Mouse (Mus musculus) midbrain, embryonic 10.5 days (tissue): ENCODE results near the gene Acot7. TPM values are rescaled to one million over a fixed set of nuclear protein-coding genes. Genes with fewer than 3 reads are reported as not detected.
A peak's percentile ranks its signal among the peaks of the same experiment; 100 is the strongest.

ENCODE experiments used
- DNase-seq: peaks from one replicate; pipeline ENCODE4 v3.0.0-alpha.2; 2017; ENCODE audit warnings: low spot score
- H3K27ac ChIP-seq: fragments of 300-500 bp; sonication (generic); replicated peaks from 2 replicates; pipeline ENCODE4 v1.5.1; 2016; ENCODE audit warnings: mild to moderate bottlenecking
- H3K27me3 ChIP-seq: fragments of 300-500 bp; sonication (generic); 2 replicates; pipeline ENCODE4 v1.6.1; 2016; ENCODE audit warnings: low read depth, mild to moderate bottlenecking; ENCODE audit not compliant: poor library complexity, severe bottlenecking
- H3K36me3 ChIP-seq: fragments of 300-500 bp; sonication (generic); 2 replicates; pipeline ENCODE4 v1.6.1; 2016; ENCODE audit warnings: mild to moderate bottlenecking, moderate library complexity
- H3K4me1 ChIP-seq: fragments of 300-500 bp; sonication (generic); 2 replicates; pipeline ENCODE4 v1.6.1; 2016
- H3K4me3 ChIP-seq: fragments of 300-500 bp; sonication (generic); 2 replicates; pipeline ENCODE4 v1.5.1; 2016; ENCODE audit warnings: mild to moderate bottlenecking, moderate library complexity
- H3K9me3 ChIP-seq: fragments of 300-500 bp; sonication (generic); replicated peaks from 2 replicates; pipeline ENCODE4 v1.6.1; 2016; ENCODE audit warnings: mild to moderate bottlenecking
- WGBS: fragments of 180-500 bp; shearing (Covaris S2); methylation state at CpG from one replicate; pipeline ENCODE4 v1.1.7; 2016; 5-methylcytosine and 5-hydroxymethylcytosine counted together
- polyA plus RNA-seq: library from polyadenylated mRNA; unstranded; fragments of >200 nt; fragmentation: Nextera tagmentation; extraction: Ambion mirVana; gene quantifications from 2 replicates; pipeline ENCODE4 v1.2.1, GENCODE M21; 2016

Acot7 gene
- polyA plus RNA-seq, 1 experiment from 2014 or later: 85.7 TPM

- peaks cover 78% of the 10 kb centered on the region for H3K27me3 ChIP-seq
- H3K9me3 ChIP-seq: no peaks in the 10 kb centered on the region
- H3K36me3 ChIP-seq: 0 out of 2 replicates have a peak, but pooled peaks cover under 1% of the 10 kb centered on the region
- 0 out of 2 replicates have a peak overlapping the region, but pooled peaks have one; percentile 12 for H3K4me3 ChIP-seq
- 57% methylated on average over 10 of the region's 10 CpGs for WGBS
- peaks cover 84% of the 10 kb centered on the region for H3K4me1 ChIP-seq
- peak; percentile 48 for DNase-seq
- peak overlapping the region; percentile 84 for H3K27ac ChIP-seq
Measured at GRCm38 (mm10) chr4:152294188-152294929, 116.4 kb downstream of the Acot7 start.

DNA sequence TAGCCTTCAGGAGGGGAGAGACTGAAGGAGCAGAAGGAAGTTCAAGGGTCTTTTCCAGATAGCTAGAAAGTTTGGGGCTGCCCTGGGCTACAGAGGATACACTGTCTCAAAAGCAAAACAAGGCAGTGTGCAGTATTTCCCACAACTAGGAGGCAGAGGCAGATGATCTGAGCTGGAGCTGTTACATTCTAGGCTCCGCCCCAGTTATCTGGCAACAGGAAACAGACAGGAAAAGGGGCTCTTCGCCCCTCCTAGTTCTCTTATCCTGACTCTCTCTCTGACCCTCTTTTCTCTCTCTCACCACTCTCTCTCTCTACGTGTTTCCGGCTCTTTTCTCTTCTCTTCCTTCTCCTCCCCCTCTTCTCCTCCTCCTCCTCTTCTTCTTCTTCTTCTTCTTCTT is 118.0 kb downstream of the Acot7 start:
- no peak for DNase-seq
- Histone ChIP-seq H3K4me1 (peaks cover 69% of the 10 kb centered on the region), H3K27ac (no peak overlapping the region), H3K36me3 (peaks cover 17% of the 10 kb centered on the region), H3K9me3 (no peaks in the 10 kb centered on the region), H3K4me3 (no peak overlapping the region), H3K27me3 (peaks cover 62% of the 10 kb centered on the region)
- WGBS: 59% methylated on average over 4 of the region's 4 CpGs

DNA sequence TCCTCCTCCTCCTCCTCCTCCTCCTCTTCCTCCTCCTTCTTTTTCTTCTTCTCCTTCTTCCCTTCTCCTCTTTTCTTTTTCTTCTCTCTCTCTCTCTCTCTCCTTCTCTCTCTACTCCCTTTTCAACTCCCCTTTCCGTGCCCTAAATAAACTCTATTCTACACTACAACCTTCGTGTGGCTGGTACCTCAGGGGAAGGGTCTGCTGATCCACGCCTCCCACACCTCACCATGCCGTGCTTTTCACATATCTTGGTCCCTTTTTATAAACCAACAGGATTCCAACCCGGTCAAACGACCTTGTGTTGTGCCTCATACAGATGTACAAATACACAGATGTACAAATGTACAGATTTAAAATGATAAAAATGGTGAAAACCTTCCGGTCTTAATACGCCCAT is 118.4 kb downstream of the Acot7 start:
- H3K4me1 ChIP-seq: peaks cover 64% of the 10 kb centered on the region

GRCm38 (mm10) chr4:152296874-152297861 is 119.2 kb downstream of the Acot7 start, which contains the start of gene Icmt:
Gene Icmt, plus strand, starts transcription at chr4:152297227.
- Histone ChIP-seq H3K27me3 (peaks cover 49% of the 10 kb centered on the region), H3K4me1 (peaks cover 60% of the 10 kb centered on the region), H3K27ac (peak within 1 kb of the TSS; percentile 91), H3K36me3 (peaks cover 29% of the 10 kb centered on the region), H3K4me3 (peak within 1 kb of the TSS; percentile 99), H3K9me3 (no peaks in the 10 kb centered on the region)
- peak; percentile 100 for DNase-seq
- under 1% methylated on average over 119 of the region's 119 CpGs for WGBS

More for the DNA sequence above, 118.4 kb downstream of the Acot7 start:
- H3K9me3 ChIP-seq: no peaks in the 10 kb centered on the region
- peaks cover 57% of the 10 kb centered on the region for H3K27me3 ChIP-seq
- 19% methylated on average over 8 of the region's 8 CpGs for WGBS
- H3K36me3 ChIP-seq: peaks cover 21% of the 10 kb centered on the region
- no peak for DNase-seq
- peak overlapping the region; percentile 38; the same call in 1 of the 2 replicates for H3K27ac ChIP-seq
- H3K4me3 ChIP-seq: peak overlapping the region; percentile 99

- Histone ChIP-seq H3K27me3 (peaks cover 33% of the 10 kb centered on the region), H3K27ac (no peak overlapping the region), H3K36me3 (peaks cover 46% of the 10 kb centered on the region), H3K9me3 (no peaks in the 10 kb centered on the region), H3K4me1 (peaks cover 45% of the 10 kb centered on the region), H3K4me3 (peak overlapping the region; percentile 99; the same call in 1 of the 2 replicates)
- 83% methylated on average over 14 of the region's 14 CpGs for WGBS
- no peak for DNase-seq
Measured at GRCm38 (mm10) chr4:152298836-152299235, 120.9 kb downstream of the Acot7 start.

GRCm38 (mm10) chr4:152300375-152300774 is 122.4 kb downstream of the Acot7 start:
- 94% methylated on average over 8 of the region's 8 CpGs for WGBS

GRCm38 (mm10) chr4:152302012-152302411 is 124.1 kb downstream of the Acot7 start:
- 64% methylated on average over 11 of the region's 11 CpGs for WGBS
- Histone ChIP-seq H3K27ac (no peak overlapping the region), H3K4me1 (peaks cover 25% of the 10 kb centered on the region), H3K27me3 (peaks cover 6% of the 10 kb centered on the region; the same call in 1 of the 2 replicates), H3K36me3 (peaks cover 65% of the 10 kb centered on the region), H3K4me3 (no peak overlapping the region), H3K9me3 (no peaks in the 10 kb centered on the region)
- no peak for DNase-seq

More at GRCm38 (mm10) chr4:152300375-152300774, 122.4 kb downstream of the Acot7 start:
- Histone ChIP-seq H3K36me3 (peaks cover 61% of the 10 kb centered on the region), H3K27ac (no peak overlapping the region), H3K9me3 (no peaks in the 10 kb centered on the region), H3K4me1 (peaks cover 35% of the 10 kb centered on the region), H3K27me3 (peaks cover 17% of the 10 kb centered on the region), H3K4me3 (no peak overlapping the region)
- DNase-seq: no peak

DNA sequence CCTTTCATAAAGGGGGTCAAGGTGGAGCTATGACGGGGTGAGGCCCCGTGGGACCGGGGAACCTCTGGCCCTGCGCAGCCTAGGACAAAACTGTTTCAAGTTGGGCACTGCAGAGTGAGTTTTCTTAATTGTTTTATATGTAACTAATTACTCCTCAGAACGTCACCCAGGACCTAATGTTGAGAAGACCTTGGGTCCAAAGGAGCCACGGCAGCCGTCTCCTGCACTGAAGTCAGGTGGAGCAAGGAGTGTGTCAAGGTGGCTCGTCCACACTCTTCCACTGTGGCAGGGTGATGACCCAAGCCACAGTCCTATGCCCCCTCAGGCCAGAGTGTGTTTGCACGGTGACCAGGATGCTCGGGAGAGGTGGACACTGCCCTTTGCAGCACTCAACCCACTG is 125.2 kb downstream of the Acot7 start:
- H3K27ac ChIP-seq: no peak overlapping the region
- no peaks in the 10 kb centered on the region for H3K9me3 ChIP-seq
- peaks cover 68% of the 10 kb centered on the region for H3K36me3 ChIP-seq
- peaks cover 16% of the 10 kb centered on the region for H3K4me1 ChIP-seq
- peaks cover 6% of the 10 kb centered on the region; the same call in 1 of the 2 replicates for H3K27me3 ChIP-seq
- H3K4me3 ChIP-seq: no peak overlapping the region
- DNase-seq: no peak
- WGBS: 94% methylated on average over 10 of the region's 10 CpGs

- no peak for DNase-seq
- Histone ChIP-seq H3K9me3 (no peaks in the 10 kb centered on the region), H3K4me1 (peaks cover 6% of the 10 kb centered on the region), H3K27me3 (peaks cover 5% of the 10 kb centered on the region), H3K36me3 (peaks cover 67% of the 10 kb centered on the region), H3K27ac (no peak overlapping the region), H3K4me3 (no peak overlapping the region)
- 94% methylated on average over 6 of the region's 6 CpGs for WGBS
Measured at GRCm38 (mm10) chr4:152304685-152305084, 126.8 kb downstream of the Acot7 start.

DNA sequence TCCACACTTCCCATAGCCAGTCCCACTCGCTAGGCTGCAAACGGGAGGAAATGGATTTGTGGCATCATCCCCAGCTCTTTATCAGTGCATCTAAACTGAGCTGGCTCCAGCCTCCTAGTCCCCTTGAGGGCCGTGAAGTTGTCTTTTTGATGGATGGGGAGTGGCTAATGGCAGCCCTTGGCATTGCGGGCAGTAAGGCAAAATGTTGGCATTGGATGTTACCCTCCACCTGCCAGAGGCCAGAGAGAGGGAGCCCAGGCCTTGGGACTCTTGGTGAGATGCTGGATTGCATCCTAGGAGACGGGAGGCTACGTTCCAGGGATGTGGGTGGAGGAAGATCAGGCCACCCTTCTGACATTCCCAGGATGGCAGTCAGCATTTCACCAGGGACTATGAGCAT is 128.1 kb downstream of the Acot7 start:
- 89% methylated on average over 6 of the region's 6 CpGs for WGBS

DNA sequence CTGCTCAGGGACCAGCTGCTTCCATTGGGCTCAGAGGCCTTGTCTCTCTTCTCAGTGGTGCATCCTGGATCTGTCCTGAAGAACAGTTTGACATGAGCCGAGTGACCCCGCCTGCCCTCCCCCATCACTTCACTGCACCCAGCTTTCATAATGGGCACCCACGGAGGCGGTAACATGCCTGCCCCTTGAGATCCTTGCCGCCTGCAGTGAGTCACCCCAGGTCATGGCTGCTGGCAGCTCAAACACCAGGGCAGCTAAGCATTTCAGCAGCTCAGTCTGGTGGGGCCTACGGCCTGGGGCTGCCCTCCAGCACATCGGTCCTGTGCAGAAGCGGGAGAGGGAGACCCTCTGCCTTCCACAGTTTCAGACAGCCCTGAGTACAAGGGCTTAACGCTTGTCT is 129.6 kb downstream of the Acot7 start:
- WGBS: 84% methylated on average over 9 of the region's 9 CpGs
- Histone ChIP-seq H3K27me3 (peaks cover 33% of the 10 kb centered on the region), H3K4me3 (no peak overlapping the region), H3K27ac (no peak overlapping the region), H3K36me3 (peaks cover 39% of the 10 kb centered on the region), H3K9me3 (no peaks in the 10 kb centered on the region), H3K4me1 (peaks cover 8% of the 10 kb centered on the region)
- no peak for DNase-seq

More for the DNA sequence above, 128.1 kb downstream of the Acot7 start:
- Histone ChIP-seq H3K4me1 (peaks cover 6% of the 10 kb centered on the region), H3K9me3 (no peaks in the 10 kb centered on the region), H3K4me3 (no peak overlapping the region), H3K27ac (no peak overlapping the region), H3K27me3 (peaks cover 18% of the 10 kb centered on the region), H3K36me3 (peaks cover 54% of the 10 kb centered on the region)
- no peak for DNase-seq

- WGBS: 4% methylated on average over 14 of the region's 14 CpGs
- Histone ChIP-seq H3K4me3 (peak overlapping the region; percentile 52), H3K27ac (no peak overlapping the region), H3K36me3 (peaks cover 5% of the 10 kb centered on the region), H3K4me1 (peaks cover 34% of the 10 kb centered on the region), H3K9me3 (no peaks in the 10 kb centered on the region), H3K27me3 (peaks cover 80% of the 10 kb centered on the region)
- DNase-seq: no peak
Measured at GRCm38 (mm10) chr4:152312186-152312585, 134.3 kb downstream of the Acot7 start.
